Mouse (Mus musculus): ENCODE results near the gene 4930519G04Rik. TPM values are rescaled to one million over a fixed set of nuclear protein-coding genes. Genes with fewer than 3 reads are reported as not detected.

4930519G04Rik gene
- polyA plus RNA-seq, 2 experiments = not detected

DNA sequence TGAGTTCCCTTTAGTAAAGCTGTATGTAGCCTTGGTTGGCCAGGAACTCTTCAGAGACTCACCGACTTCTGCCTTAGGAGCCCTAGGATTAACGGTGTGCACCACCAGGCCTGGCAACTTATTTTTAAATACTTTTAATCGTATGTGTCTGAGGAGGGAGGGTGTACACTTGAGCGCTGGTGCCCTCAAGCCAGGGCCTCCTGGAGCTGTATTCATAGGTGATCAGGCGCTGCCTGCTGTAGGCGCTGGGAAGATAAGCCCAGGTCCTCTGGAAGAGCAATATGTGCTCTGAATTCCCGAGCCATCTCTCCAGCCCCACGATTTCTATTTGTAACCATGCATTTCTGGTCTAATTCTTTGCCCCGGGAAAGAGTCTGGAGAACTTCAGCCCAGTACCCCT, 46.4 kb upstream of the 4930519G04Rik start:
- Histone ChIP-seq H3K4me1 (replicated peaks; ENCODE audit: control insufficient read depth in 2 of 2, insufficient read depth in 2 of 2, low read length in 1 of 2) (peaks cover 26 to 39% of the 10 kb centered on the region in 2 experiments), H3K27me3 (ENCODE audit: control insufficient read depth, insufficient read depth, low read length) (no peaks in the 10 kb centered on the region), H3K9ac (replicated peaks) (peak overlapping the region; percentile 51), H3K9me3 (ENCODE audit: control insufficient read depth, low read length) (no peaks in the 10 kb centered on the region), H3K36me3 (replicated peaks; ENCODE audit: control insufficient read depth, insufficient read depth, low read depth) (peaks cover 20% of the 10 kb centered on the region), H3K27ac (peak overlapping the region; percentile 68), H3K4me3 (ENCODE audit: insufficient read depth in 1 of 2, low read depth in 2 of 2, low read length in 2 of 2) (no peak overlapping the region), H3K4me2 (ENCODE audit: low read depth) (peak overlapping the region; percentile 60)
- ATAC-seq (ENCODE audit: insufficient read depth) (peak; percentile 67; the same call in 1 of the 2 replicates), DNase-seq (ENCODE audit: low read depth in 3 of 3, low spot score in 3 of 3) (no peak)
- TF ChIP-seq EP300 (IDR thresholded peaks at IDR 0.05; ENCODE audit: low read depth) = no peak
- no peak for TF ChIP-seq CTCF (IDR thresholded peaks at IDR 0.05; ENCODE audit: low read depth)
- WGBS (ENCODE audit: insufficient replicate concordance) = 16% methylated on average over 9 of the region's 9 CpGs

DNA sequence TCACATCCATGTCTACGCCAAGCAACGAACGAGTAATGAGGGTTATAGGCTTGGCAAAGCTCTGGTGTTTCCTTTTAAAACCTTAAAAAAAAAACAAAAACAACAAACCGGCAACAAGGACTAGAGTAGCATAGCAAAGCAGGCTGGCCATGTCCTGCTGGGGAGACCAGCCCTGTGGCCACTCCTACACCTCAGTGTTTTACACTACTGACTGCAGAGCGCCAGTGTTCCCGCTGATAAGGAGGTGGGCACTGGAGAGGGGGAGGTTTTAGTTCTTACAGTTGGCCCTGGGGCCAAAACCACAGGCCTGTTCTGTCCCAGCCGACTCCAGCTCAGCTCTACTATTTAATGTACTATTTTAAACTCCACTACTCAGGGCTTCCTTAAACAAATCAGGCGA, 46.0 kb upstream of the 4930519G04Rik start:
- H3K27ac ChIP-seq = peak overlapping the region; percentile 68
- ATAC-seq (ENCODE audit: insufficient read depth) (peak; percentile 85), DNase-seq (ENCODE audit: low read depth in 3 of 3, low spot score in 3 of 3) (no peak)
- H3K9ac ChIP-seq (replicated peaks) = peak overlapping the region; percentile 51
- H3K9me3 ChIP-seq (ENCODE audit: control insufficient read depth, low read length) = no peaks in the 10 kb centered on the region
- H3K4me3 ChIP-seq (ENCODE audit: insufficient read depth in 1 of 2, low read depth in 2 of 2, low read length in 2 of 2) = no peak overlapping the region
- peaks cover 16% of the 10 kb centered on the region for H3K36me3 ChIP-seq (replicated peaks; ENCODE audit: control insufficient read depth, insufficient read depth, low read depth)
- H3K4me2 ChIP-seq (ENCODE audit: low read depth) = peak overlapping the region; percentile 60
- peaks cover 29 to 43% of the 10 kb centered on the region in 2 experiments for H3K4me1 ChIP-seq (replicated peaks; ENCODE audit: control insufficient read depth in 2 of 2, insufficient read depth in 2 of 2, low read length in 1 of 2)
- WGBS (ENCODE audit: insufficient replicate concordance) = 10% methylated on average over 8 of the region's 8 CpGs
- TF ChIP-seq CTCF (IDR thresholded peaks at IDR 0.05; ENCODE audit: low read depth) = no peak
- TF ChIP-seq EP300 (IDR thresholded peaks at IDR 0.05; ENCODE audit: low read depth) = no peak
- H3K27me3 ChIP-seq (ENCODE audit: control insufficient read depth, insufficient read depth, low read length) = no peaks in the 10 kb centered on the region

DNA sequence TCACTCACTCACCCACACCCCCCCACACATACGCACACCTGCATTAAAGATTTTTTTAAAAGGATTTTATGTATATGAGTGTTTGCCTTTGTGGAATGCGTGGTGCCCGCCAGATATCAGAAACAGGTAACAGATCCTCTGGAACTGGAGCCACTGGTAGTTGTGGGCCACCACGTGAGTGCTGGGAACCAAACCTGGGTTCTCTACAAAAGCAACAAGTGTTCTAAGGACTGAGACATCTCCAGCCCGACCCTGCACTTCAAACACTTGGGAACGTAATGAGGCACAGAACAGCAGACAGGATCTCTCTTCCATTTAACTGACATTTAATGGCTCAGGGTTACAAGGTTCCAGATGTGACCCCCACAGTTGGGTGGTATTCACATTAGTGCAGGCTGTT, 45.6 kb upstream of the 4930519G04Rik start:
- TF ChIP-seq CTCF (IDR thresholded peaks at IDR 0.05; ENCODE audit: low read depth) = no peak
- no peak for TF ChIP-seq EP300 (IDR thresholded peaks at IDR 0.05; ENCODE audit: low read depth)
- H3K4me2 ChIP-seq (ENCODE audit: low read depth) = peak overlapping the region; percentile 60
- no peak overlapping the region for H3K4me3 ChIP-seq (ENCODE audit: insufficient read depth in 1 of 2, low read depth in 2 of 2, low read length in 2 of 2)
- H3K36me3 ChIP-seq (replicated peaks; ENCODE audit: control insufficient read depth, insufficient read depth, low read depth) = peaks cover 15% of the 10 kb centered on the region
- WGBS (ENCODE audit: insufficient replicate concordance) = 20% methylated on average over 6 of the region's 6 CpGs
- peak; percentile 11; the same call in 1 of the 2 replicates for ATAC-seq (ENCODE audit: insufficient read depth)
- H3K27me3 ChIP-seq (ENCODE audit: control insufficient read depth, insufficient read depth, low read length) = no peaks in the 10 kb centered on the region
- H3K27ac ChIP-seq = peak overlapping the region; percentile 68
- H3K9me3 ChIP-seq (ENCODE audit: control insufficient read depth, low read length) = no peaks in the 10 kb centered on the region
- peaks cover 29 to 47% of the 10 kb centered on the region in 2 experiments for H3K4me1 ChIP-seq (replicated peaks; ENCODE audit: control insufficient read depth in 2 of 2, insufficient read depth in 2 of 2, low read length in 1 of 2)
- DNase-seq (ENCODE audit: low read depth in 3 of 3, low spot score in 3 of 3) = no peak
- H3K9ac ChIP-seq (replicated peaks) = peak overlapping the region; percentile 51

DNA sequence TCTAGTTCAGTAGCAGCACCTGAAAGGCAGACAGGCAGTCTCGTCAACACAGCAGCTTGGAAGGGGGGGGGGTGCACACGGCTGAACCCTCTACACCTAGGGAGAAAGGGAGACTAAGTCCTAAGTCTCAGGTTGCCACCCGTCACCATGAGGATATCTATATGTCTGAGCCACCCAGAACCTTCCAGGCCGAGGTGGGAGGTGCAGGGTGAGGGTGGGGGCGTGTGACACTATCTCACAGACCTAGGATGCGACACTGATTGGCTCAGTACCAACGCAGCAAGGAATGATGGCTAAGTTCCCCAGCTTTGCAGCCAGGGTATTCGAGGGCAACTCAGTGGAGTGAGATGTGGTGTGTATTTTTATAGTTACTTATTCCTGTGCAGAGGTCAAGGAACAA, 45.1 kb upstream of the 4930519G04Rik start:
- TF ChIP-seq CTCF (IDR thresholded peaks at IDR 0.05; ENCODE audit: low read depth) (no peak), EP300 (IDR thresholded peaks at IDR 0.05; ENCODE audit: low read depth) (no peak)
- no peak for DNase-seq (ENCODE audit: low read depth in 3 of 3, low spot score in 3 of 3)
- no peak overlapping the region for H3K4me3 ChIP-seq (ENCODE audit: insufficient read depth in 1 of 2, low read depth in 2 of 2, low read length in 2 of 2)
- H3K27ac ChIP-seq = no peak overlapping the region
- WGBS (ENCODE audit: insufficient replicate concordance) = 21% methylated on average over 8 of the region's 8 CpGs
- H3K27me3 ChIP-seq (ENCODE audit: control insufficient read depth, insufficient read depth, low read length) = no peaks in the 10 kb centered on the region
- H3K9me3 ChIP-seq (ENCODE audit: control insufficient read depth, low read length) = no peaks in the 10 kb centered on the region
- H3K36me3 ChIP-seq (replicated peaks; ENCODE audit: control insufficient read depth, insufficient read depth, low read depth) = peaks cover 12% of the 10 kb centered on the region
- peaks cover 29 to 48% of the 10 kb centered on the region in 2 experiments for H3K4me1 ChIP-seq (replicated peaks; ENCODE audit: control insufficient read depth in 2 of 2, insufficient read depth in 2 of 2, low read length in 1 of 2)
- no peak overlapping the region for H3K9ac ChIP-seq (replicated peaks)
- no peak overlapping the region for H3K4me2 ChIP-seq (ENCODE audit: low read depth)
- peak; percentile 54 for ATAC-seq (ENCODE audit: insufficient read depth)

DNA sequence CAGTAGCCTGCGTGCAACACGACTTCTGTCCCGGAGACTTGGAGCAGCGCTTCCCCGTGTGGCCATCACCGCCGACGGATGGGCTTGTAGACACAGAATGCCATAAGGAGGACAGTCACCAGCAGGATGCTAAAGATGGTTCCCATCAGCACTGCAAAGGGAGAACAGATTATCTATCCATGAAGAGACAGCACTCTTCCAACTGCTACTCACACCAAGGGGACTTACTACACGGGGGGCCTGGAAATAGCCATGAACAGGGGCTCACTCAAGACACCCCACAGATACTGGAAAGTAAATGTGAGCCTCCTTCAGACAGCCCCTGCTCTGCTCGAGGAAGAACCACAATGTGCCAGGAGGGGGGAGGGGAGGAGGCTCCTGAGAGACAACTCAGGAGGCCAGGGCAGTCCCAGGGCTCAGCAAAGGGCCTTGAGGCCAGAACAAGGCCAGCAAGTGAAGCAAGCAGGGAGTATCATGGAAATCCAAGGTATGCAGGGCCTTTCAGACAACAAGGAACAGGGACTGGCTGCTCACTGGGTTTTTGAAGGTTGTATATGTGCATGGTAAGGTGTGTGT, 44.2 kb upstream of the 4930519G04Rik start:
- peaks cover 4% of the 10 kb centered on the region for H3K36me3 ChIP-seq (replicated peaks; ENCODE audit: control insufficient read depth, insufficient read depth, low read depth)
- no peak for TF ChIP-seq CTCF (IDR thresholded peaks at IDR 0.05; ENCODE audit: low read depth)
- TF ChIP-seq EP300 (IDR thresholded peaks at IDR 0.05; ENCODE audit: low read depth) = no peak
- 75% methylated on average over 10 of the region's 10 CpGs for WGBS (ENCODE audit: insufficient replicate concordance)
- H3K27ac ChIP-seq = no peak overlapping the region
- ATAC-seq (ENCODE audit: insufficient read depth) (no peak), DNase-seq (ENCODE audit: low read depth in 3 of 3, low spot score in 3 of 3) (no peak)
- no peak overlapping the region for H3K9ac ChIP-seq (replicated peaks)
- peaks cover 29 to 48% of the 10 kb centered on the region in 2 experiments for H3K4me1 ChIP-seq (replicated peaks; ENCODE audit: control insufficient read depth in 2 of 2, insufficient read depth in 2 of 2, low read length in 1 of 2)
- no peaks in the 10 kb centered on the region for H3K27me3 ChIP-seq (ENCODE audit: control insufficient read depth, insufficient read depth, low read length)
- H3K9me3 ChIP-seq (ENCODE audit: control insufficient read depth, low read length) = no peaks in the 10 kb centered on the region
- H3K4me2 ChIP-seq (ENCODE audit: low read depth) = no peak overlapping the region
- no peak overlapping the region for H3K4me3 ChIP-seq (ENCODE audit: insufficient read depth in 1 of 2, low read depth in 2 of 2, low read length in 2 of 2)
